Comparison of ENCODE assay signal across 8 mouse cellular contexts in the genomic region with DNA sequence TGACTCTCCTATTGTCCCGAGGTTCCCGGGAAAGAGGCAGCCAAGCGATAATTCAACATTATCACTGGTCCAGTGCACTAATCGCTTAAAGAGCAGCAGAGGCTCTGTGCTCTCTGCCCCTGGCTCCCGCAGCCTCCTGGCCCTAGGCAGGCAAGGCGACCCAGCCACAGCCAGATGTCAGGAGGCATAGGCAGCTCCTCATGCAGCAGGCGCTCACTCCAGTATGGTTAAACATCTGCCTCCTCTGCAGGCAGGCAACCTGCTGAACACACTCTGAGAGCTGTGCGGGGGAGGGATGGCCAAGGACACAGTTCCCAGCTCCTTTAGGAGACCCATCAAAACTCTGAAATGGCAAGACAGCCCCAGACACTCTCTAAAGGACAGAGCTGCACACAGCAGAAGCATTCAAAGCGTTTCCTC.
DNase-seq lines count a peak whose midpoint lies in the region; ATAC-seq and TF ChIP-seq lines count a peak whose summit lies in the region.

No protein-coding gene starts in this region.

- peak overlapping the region; percentile 42 for H3K4me2 ChIP-seq in heart, embryonic 12.5 days
- peak overlapping the region; percentile 43 for H3K4me2 ChIP-seq in midbrain, embryonic 11.5 days
- H3K4me2 ChIP-seq in stomach, postnatal 0 days (replicated peaks; ENCODE audit: low read depth) = no peak overlapping the region

- 27% methylated on average over 9 of the region's 9 CpGs for WGBS in heart, embryonic 12.5 days
- 5% methylated on average over 9 of the region's 9 CpGs for WGBS in midbrain, embryonic 11.5 days
- WGBS in stomach, postnatal 0 days = 47% methylated on average over 9 of the region's 9 CpGs

- H3K4me3 ChIP-seq in heart, embryonic 12.5 days = no peak overlapping the region
- H3K4me3 ChIP-seq in midbrain, embryonic 11.5 days (ENCODE audit: low read depth, low read length) = peak overlapping the region; percentile 14; the same call in 1 of the 2 replicates
- H3K4me3 ChIP-seq in stomach, postnatal 0 days (ENCODE audit: low read depth, low read length) = no peak overlapping the region

- DNase-seq in cerebellum, postnatal 10 days = peak; percentile 58 to 64
- DNase-seq in cerebellum, adult 11-12 months = no peak
- peak; percentile 85 for DNase-seq in embryo, embryonic 10.5 days (ENCODE audit: low spot score)
- DNase-seq in midbrain, embryonic 11.5 days (ENCODE audit: low spot score, missing footprints) = peak; percentile 94
- DNase-seq in lung, postnatal 25 days (ENCODE audit: low spot score) = no peak
- DNase-seq in layer of hippocampus, postnatal 36 days = no peak
- DNase-seq in stomach, postnatal 0 days (ENCODE audit: low spot score) = no peak

- no peaks in the 10 kb centered on the region for H3K9me3 ChIP-seq in heart, embryonic 12.5 days (replicated peaks)
- no peaks in the 10 kb centered on the region for H3K9me3 ChIP-seq in midbrain, embryonic 11.5 days (ENCODE audit: control insufficient read depth, low read length)
- H3K9me3 ChIP-seq in stomach, postnatal 0 days (ENCODE audit: control insufficient read depth, low read length) = no peaks in the 10 kb centered on the region

- TF ChIP-seq EP300 in stomach, postnatal 0 days (optimal IDR thresholded peaks at IDR 0.05) = no peak

- no peaks in the 10 kb centered on the region for H3K27me3 ChIP-seq in heart, embryonic 12.5 days (replicated peaks)
- peaks cover 2% of the 10 kb centered on the region; the same call in 1 of the 2 replicates for H3K27me3 ChIP-seq in midbrain, embryonic 11.5 days (ENCODE audit: control insufficient read depth, insufficient read depth, low read length)
- no peaks in the 10 kb centered on the region for H3K27me3 ChIP-seq in stomach, postnatal 0 days (ENCODE audit: control insufficient read depth, insufficient read depth, low read length)

- H3K36me3 ChIP-seq in heart, embryonic 12.5 days = no peaks in the 10 kb centered on the region
- H3K36me3 ChIP-seq in midbrain, embryonic 11.5 days (ENCODE audit: control insufficient read depth, insufficient read depth, low read length) = no peaks in the 10 kb centered on the region
- no peaks in the 10 kb centered on the region for H3K36me3 ChIP-seq in stomach, postnatal 0 days (ENCODE audit: control insufficient read depth, insufficient read depth, low read length)

- TF ChIP-seq CTCF in stomach, postnatal 0 days (IDR thresholded peaks at IDR 0.05; ENCODE audit: low read depth) = no peak

- peak overlapping the region; percentile 24; the same call in 1 of the 2 replicates for H3K9ac ChIP-seq in heart, embryonic 12.5 days
- H3K9ac ChIP-seq in midbrain, embryonic 11.5 days (ENCODE audit: low read length) = peak overlapping the region; percentile 49; the same call in 1 of the 2 replicates
- H3K9ac ChIP-seq in stomach, postnatal 0 days (ENCODE audit: low read length) = no peak overlapping the region

- no peak overlapping the region for H3K27ac ChIP-seq in heart, embryonic 12.5 days (ENCODE audit: poor library complexity, severe bottlenecking)
- peak overlapping the region; percentile 73 for H3K27ac ChIP-seq in midbrain, embryonic 11.5 days (ENCODE audit: low read depth, low read length)
- H3K27ac ChIP-seq in stomach, postnatal 0 days (replicated peaks) = no peak overlapping the region

- H3K4me1 ChIP-seq in heart, embryonic 12.5 days (replicated peaks) = peaks cover 21% of the 10 kb centered on the region
- peaks cover 27% of the 10 kb centered on the region for H3K4me1 ChIP-seq in midbrain, embryonic 11.5 days (ENCODE audit: control insufficient read depth, insufficient read depth, low read length)
- no peaks in the 10 kb centered on the region for H3K4me1 ChIP-seq in stomach, postnatal 0 days (replicated peaks; ENCODE audit: control insufficient read depth, insufficient read depth)

- ATAC-seq in heart, embryonic 12.5 days (ENCODE audit: insufficient number of reproducible peaks, low FRiP score) = no peak
- peak; percentile 90 for ATAC-seq in midbrain, embryonic 11.5 days (ENCODE audit: low FRiP score)
- no peak for ATAC-seq in stomach, postnatal 0 days (ENCODE audit: low FRiP score, low TSS enrichment)

Comparison
In these comparisons a context has a peak if more than half of its experiments do, and no peak if none do; other contexts are left out.
1. DNase-seq: peak in cerebellum, postnatal 10 days (2 of 2), embryo, embryonic 10.5 days (single experiment) and midbrain, embryonic 11.5 days (single experiment); none in cerebellum, adult 11-12 months (single experiment), lung, postnatal 25 days (single experiment), layer of hippocampus, postnatal 36 days (0 of 2) and stomach, postnatal 0 days (single experiment).